ENCODE assay signal across 6 mouse cellular contexts in the genomic region with DNA sequence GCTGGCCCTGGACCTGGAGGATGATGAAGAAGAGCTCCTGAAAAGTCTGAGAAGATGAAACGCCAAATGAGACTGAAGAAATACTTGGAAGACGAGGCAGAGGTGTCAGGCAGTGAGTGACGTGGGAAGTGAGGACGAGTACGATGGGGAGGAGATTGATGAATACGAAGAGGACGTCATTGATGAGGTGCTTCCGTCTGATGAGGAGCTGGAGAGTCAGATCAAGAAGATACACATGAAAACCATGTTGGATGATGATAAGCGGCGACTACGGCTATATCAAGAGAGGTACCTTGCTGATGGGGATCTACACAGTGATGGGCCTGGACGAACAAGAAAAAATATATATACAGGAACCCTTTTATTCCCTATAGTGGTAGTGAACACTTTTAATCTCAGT. TPM values are rescaled to one million over a fixed set of nuclear protein-coding genes. Genes with fewer than 3 reads are reported as not detected.
A peak's percentile ranks its signal among the peaks of the same experiment; 100 is the strongest.
DNase-seq lines count a peak whose midpoint lies in the region; ATAC-seq lines count a peak whose summit lies in the region.
"Not testable (repeated sequence)": the region's sequence is repeated elsewhere in the genome, so short reads cannot be mapped to it uniquely, and the experiment has no call there.

No protein-coding gene starts in this region.

- DNase-seq in CD4-positive helper T cell, adult 2 months (ENCODE audit: low read depth, low spot score) = peak; percentile 78
- peak; percentile 79 for DNase-seq in induced T-regulatory cell, adult 2 months (ENCODE audit: low read depth)
- DNase-seq in naive thymus-derived CD4-positive, alpha-beta T cell, adult 2 months (ENCODE audit: low read depth) = peak; percentile 69

- H3K4me2 ChIP-seq in limb, embryonic 15.5 days = not testable (repeated sequence)

- not testable (repeated sequence) for H3K36me3 ChIP-seq in limb, embryonic 15.5 days

- not testable (repeated sequence) for H3K9me3 ChIP-seq in limb, embryonic 15.5 days

- ATAC-seq in CD4-positive, CD25-positive, alpha-beta regulatory T cell, adult 4 months = peak; percentile 37
- peak; percentile 28 for ATAC-seq in activated CD4-positive, CD25-positive, alpha-beta regulatory T cell, adult 4 months
- not testable (repeated sequence) for ATAC-seq in limb, embryonic 15.5 days (ENCODE audit: insufficient number of reproducible peaks, low FRiP score, low TSS enrichment, low read depth)

- 83% methylated on average over 12 of the region's 12 CpGs for WGBS in limb, embryonic 15.5 days

- H3K27me3 ChIP-seq in limb, embryonic 15.5 days = not testable (repeated sequence)

- 0 out of 2 replicates have a peak overlapping the region, but pooled peaks have one; percentile 22 for H3K27ac ChIP-seq in limb, embryonic 15.5 days

- not testable (repeated sequence) for H3K9ac ChIP-seq in limb, embryonic 15.5 days

- H3K4me3 ChIP-seq in limb, embryonic 15.5 days = not testable (repeated sequence)

- H3K4me1 ChIP-seq in limb, embryonic 15.5 days = not testable (repeated sequence)

RNA-seq across cellular contexts. Expression of a gene that starts 44.8 kb away (rescaled TPM):
- 10 to 100 TPM; 25.3 to 27.1 TPM for polyA plus RNA-seq in CD4-positive, CD25-positive, alpha-beta regulatory T cell, adult 4 months (2017; shearing (Covaris generic))
- polyA plus RNA-seq in activated CD4-positive, CD25-positive, alpha-beta regulatory T cell, adult 4 months (2017; shearing (Covaris generic)) = 10 to 100 TPM; 25.7 to 32.5 TPM
- 40.9 and 42.1 TPM in 2 replicates for polyA plus RNA-seq in limb, embryonic 15.5 days (2015; fragmentation: Nextera tagmentation; extraction: Ambion mirVana)

RNA-seq across cellular contexts. Expression of a gene that starts 45.1 kb away (rescaled TPM):
- polyA plus RNA-seq in CD4-positive, CD25-positive, alpha-beta regulatory T cell, adult 4 months (2017; shearing (Covaris generic)) = 100 to 1,000 TPM; 149 to 199 TPM
- 100 to 1,000 TPM; 122 to 145 TPM for polyA plus RNA-seq in activated CD4-positive, CD25-positive, alpha-beta regulatory T cell, adult 4 months (2017; shearing (Covaris generic))
- 14.7 and 18.1 TPM in 2 replicates for polyA plus RNA-seq in limb, embryonic 15.5 days (2015; fragmentation: Nextera tagmentation; extraction: Ambion mirVana)
